Mouse (Mus musculus): ENCODE data around the gene Slc25a51.
"Not testable (repeated sequence)": the region's sequence is repeated elsewhere in the genome, so short reads cannot be mapped to it uniquely, and the experiment has no call there.

GRCm38 (mm10) chr4:45380903-45381580 lies 27.5 kb downstream of the Slc25a51 start:
- not testable (repeated sequence) for TF ChIP-seq CTCF (conservative IDR thresholded peaks at IDR 0.05; ENCODE audit: low read length); NANOG (IDR thresholded peaks at IDR 0.05; ENCODE audit: borderline replicate concordance, low read length); POU5F1 (IDR thresholded peaks at IDR 0.05; ENCODE audit: borderline replicate concordance, low read length)

Data from E14TG2a.4 (cell line).